Mouse (Mus musculus): ENCODE results near the gene Ssc5d.

GRCm38 (mm10) chr7:4899649-4900522, 25.7 kb upstream of the Ssc5d start:
- TF ChIP-seq EP300 (IDR thresholded peaks at IDR 0.05; ENCODE audit: low read depth) (no peak), CTCF (IDR thresholded peaks at IDR 0.05; ENCODE audit: low read depth) (no peak)

All from liver, embryonic 14.5 days (tissue).